Mouse (Mus musculus) monocyte, adult 2 months (primary cell): ENCODE results near the gene A630095E13Rik.
"Not testable (repeated sequence)": the region's sequence is repeated elsewhere in the genome, so short reads cannot be mapped to it uniquely, and the experiment has no call there.

Source experiments
- DNase-seq, 2 experiments: peaks; one replicate each; pipeline ENCODE4 v3.0.0; 2022; ENCODE audit warnings: low spot score in 2 of 2, low read depth in 1 of 2

The A630095E13Rik gene

GRCm38 (mm10) chr9:36643276-36643675 lies at the start of gene A630095E13Rik:
Gene A630095E13Rik, minus strand, starts transcription at chr9:36643376.
- not testable (repeated sequence) for DNase-seq

GRCm38 (mm10) chr9:36692920-36693319 lies 49.7 kb upstream of the A630095E13Rik start, which contains the start of gene Acrv1:
Gene Acrv1, plus strand, starts transcription at chr9:36693220.
- DNase-seq = no peak

GRCm38 (mm10) chr9:36687329-36687728 lies 44.2 kb upstream of the A630095E13Rik start:
- DNase-seq = no peak

GRCm38 (mm10) chr9:36681424-36681823 lies 38.2 kb upstream of the A630095E13Rik start:
- DNase-seq = no peak
